Mouse (Mus musculus) c-Kit-negative CD71-positive TER-119-positive erythroid progenitor cells, embryonic 14.5 days (primary cell): ENCODE results near the gene Epm2a.

Source experiments
- DNase-seq: peaks from one replicate; pipeline ENCODE4 v3.0.0-alpha.2; 2013; ENCODE audit warnings: low read depth, low spot score

The Epm2a gene

DNA sequence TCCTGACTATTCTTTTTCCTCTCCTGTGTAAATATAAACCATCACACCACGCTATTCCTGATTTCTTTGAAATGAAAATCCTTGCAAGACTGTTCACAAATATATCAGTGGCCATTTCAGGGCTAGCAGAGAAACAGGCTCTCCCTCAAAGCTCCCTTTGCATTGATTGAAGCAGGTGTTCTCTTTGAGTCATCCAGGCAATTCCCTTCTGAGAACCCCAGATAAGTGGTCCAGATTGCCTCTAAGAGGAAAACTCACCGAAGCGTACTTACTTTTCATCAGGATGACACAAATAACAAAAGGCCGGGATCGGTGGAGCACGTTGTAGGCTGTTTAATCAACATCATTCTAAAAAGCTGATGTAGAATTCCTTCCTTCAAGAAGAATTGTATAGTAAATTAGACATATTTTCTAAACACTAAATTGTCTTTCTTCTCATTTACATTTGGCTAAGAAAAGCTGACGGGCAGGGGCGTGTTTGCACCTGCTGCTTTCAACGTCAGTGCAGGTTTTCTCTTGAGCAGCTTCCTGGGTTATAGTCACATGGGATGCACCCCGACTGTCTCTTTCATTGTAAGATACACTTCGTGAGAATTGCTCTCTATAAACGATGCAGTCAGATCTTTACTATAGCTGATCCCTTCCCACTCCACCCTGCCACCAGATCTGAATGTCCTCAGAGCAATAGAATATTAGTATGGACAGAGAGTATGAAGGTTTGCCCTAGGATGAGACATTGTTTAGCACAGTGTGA lies 86.0 kb downstream of the Epm2a start:
- no peak for DNase-seq

DNA sequence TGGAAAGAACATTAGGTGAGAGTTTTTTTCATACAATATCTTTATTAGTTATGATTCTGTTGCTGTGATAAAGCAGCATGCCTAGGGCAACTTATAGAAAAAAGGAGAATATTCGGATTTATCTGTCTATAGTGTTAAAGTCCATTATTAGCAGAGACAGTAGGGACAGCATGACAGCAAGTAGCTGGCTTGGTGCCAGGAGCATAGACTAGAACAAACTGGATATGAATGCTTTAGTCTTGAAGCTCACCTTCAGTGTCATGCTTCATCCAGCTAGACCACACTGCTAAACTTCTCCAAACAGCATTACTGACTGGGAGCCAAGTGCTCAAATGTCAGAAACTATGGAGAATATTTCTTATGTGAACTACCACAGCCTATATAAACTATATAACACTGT lies 93.8 kb downstream of the Epm2a start:
- no peak for DNase-seq

DNA sequence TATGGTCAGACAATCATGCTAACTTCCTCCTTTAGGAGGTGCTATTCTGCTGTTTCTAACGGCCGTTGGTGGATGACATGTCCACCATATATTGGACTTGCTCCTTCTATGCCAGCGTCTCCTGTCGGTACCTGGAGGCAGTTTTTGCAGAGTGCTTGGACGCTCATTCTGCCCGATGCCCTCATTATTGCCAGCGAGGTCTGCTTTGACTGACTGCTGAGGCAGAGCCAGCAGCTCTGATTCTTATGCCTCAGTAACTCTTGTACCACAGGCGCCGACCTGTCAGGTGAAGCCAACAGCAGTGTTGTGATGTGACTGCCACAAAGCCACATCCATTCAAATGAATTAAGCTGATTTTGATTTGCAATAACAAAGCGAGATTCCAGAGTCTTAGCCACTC lies 95.3 kb downstream of the Epm2a start:
- no peak for DNase-seq

DNA sequence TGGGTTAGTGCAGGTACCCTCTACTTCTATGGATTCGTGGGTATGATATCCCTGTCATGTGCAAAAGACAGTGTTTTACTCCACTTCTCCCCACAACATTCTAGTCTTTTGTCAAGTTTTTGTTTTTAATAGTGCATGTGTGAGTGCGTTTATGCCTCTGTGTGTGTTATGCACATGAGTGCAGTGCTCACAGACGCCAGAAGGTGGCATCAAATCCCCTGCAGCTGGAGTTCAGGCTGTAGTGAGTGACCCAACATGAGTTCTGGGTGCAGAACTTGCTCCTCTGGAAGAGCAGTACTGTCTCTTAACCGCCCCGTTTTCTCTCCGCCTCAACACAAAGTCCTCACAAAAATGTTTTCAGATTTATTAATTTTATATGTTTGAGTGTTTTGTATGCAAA lies 96.1 kb downstream of the Epm2a start:
- DNase-seq, result no peak

DNA sequence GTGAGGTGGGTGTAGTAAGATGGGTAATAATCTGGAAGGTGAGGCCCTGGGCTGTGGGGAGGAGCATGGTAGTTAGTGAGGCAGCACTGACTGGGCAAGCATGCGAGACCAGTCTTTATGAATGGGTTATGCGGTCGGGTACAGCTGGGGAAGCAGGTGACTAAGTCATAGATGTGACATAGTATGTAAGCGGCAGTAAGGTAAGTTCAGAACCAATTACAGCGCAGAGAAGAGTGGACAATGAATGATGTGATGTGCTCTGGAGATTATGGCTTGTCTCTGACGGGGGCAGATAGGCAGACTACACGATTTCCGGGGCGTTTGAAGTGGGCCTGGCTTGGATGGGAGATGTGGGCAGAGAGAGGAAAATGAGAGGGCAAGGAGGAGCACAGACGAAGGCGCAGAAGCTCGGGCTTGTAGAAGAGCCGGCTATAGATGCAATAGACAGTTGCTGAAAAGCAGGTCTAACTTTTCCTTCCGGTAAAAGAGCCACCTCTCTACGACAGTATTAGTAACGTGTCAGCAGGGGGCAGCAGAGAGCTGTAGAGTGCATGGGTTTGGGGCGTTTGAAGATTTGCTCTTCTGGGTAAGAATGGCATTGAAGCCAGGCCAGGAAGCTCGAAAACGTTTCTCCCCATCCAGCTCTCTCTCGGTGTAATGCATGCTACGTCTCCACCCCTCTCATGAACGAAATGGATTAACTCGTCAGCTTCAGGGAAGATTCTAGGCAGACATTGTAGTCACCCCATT lies 106.5 kb downstream of the Epm2a start:
- peak; percentile 20 for DNase-seq

DNA sequence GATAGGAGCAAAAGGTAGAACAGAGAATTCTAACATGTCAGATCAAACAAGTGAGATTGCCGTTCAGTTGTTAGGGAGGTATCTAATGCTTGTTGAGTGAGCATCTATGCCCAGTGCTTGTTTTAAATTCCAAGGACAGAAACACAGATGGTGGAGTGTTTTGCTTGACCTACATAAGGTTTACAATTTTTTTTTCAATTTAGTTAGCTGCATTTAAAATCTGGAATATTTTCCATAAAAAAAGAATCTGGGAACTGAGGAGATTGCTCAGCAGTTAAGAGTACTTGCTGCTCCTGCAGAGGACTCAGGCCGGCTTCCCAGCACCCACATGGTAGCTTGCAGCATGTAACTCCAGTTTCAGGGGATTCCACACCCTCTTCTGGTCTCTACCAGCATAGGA lies 109.3 kb downstream of the Epm2a start:
- no peak for DNase-seq

DNA sequence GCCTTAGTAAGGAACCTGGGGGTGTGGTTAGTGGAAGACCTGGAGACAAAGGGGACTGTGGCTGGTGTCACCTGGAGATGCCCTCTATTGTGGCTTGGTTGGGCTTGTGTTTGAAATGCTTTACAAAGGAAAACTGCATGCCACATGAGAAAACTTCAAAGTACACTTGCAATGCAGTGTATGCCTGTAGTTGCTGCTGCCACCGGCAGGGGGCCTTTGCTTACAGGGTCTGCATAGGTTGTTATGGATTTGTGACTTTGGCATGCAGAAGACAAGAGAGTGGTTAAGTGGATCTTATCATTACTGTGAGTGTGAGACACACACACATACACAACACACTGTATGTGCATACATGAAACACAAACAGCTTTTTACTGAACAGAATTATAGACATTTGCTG lies 114.2 kb downstream of the Epm2a start:
- no peak for DNase-seq

DNA sequence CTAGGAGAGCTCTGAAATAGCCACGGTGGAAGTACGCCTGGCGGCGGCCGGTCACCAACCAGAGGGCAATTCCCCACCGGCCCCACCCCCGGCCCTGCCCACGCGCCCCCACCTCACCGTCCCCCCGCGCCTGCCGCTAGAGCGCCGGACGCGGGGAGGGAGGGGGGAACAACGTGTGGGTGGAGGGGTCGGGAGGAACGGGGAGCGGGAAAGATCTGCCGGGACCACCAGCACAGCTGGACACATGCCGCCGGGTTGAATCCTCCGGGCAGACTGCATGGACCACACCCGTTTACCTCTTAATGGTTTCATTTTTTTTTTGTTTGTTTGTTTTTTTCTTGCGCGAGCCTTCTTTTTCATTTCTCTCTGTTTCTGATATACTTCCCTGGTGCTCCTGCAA lies 148.8 kb downstream of the Epm2a start:
- DNase-seq, result peak; percentile 42
